Mouse (Mus musculus): ENCODE measurements around the gene BC005537.

The BC005537 gene

GRCm38 (mm10) chr13:24801308-24801921 lies at the start of gene BC005537:
Gene BC005537 (plus strand): TSS chr13:24801657.
- in situ Hi-C loops (cut with MboI, MseI): no loop called here

DNA sequence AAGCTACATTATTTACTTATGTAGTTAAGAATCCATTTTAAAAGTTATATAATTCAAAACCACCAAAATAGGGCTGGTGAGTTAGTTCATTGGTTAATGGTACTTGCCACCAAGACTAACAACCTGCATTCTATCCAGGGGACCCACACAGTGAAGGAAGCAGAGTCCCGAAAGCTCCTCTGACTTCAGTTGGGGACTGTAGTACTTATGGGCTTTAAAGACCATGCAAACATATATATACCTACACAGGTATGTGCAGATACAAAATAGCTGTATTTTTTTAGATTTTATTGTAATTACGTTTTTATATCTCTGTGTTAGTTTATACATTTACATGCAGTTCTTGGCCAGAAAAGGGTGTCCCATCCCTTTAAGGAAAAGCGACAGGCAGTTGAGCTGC lies 44.7 kb upstream of the BC005537 start:
- in situ Hi-C loops (cut with MboI, MseI): loop anchor here (25.0 kb wide), 1 partner anchor 994 kb away; the partner anchor contains the start of genes Hist1h1a, Hist1h2ab, Hist1h3a and Hist1h3b

- in situ Hi-C loops (cut with MboI, MseI): loop anchor here (25.0 kb wide), 1 partner anchor 996 kb away; the partner anchor contains the start of genes Hist1h1a, Hist1h2ab, Hist1h3a and Hist1h3b
These were observed 43.5 kb upstream of the BC005537 start for GRCm38 (mm10) chr13:24757820-24758564.

DNA sequence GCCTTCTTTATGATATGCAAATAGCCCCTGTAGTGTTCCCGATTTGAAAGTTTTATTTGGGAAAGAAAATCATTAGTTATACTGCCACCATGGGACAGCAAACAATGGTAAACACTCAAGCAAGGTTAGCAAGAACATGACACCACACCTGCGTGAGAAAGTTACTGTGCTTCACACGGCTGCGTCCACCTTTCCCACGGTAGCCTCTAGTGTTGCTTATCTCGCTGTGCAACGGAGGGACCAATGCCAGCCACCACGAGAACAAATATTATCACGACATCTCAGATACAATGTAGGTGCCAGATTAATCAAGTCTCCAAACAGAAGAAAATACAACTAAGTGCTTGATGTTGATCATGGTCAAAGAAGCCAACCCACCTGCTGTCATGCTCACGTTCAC lies 42.0 kb upstream of the BC005537 start:
- in situ Hi-C loops (cut with MboI, MseI): loop anchor here (25.0 kb wide), 1 partner anchor 997 kb away; the partner anchor contains the start of genes Hist1h1a, Hist1h2ab, Hist1h3a and Hist1h3b

DNA sequence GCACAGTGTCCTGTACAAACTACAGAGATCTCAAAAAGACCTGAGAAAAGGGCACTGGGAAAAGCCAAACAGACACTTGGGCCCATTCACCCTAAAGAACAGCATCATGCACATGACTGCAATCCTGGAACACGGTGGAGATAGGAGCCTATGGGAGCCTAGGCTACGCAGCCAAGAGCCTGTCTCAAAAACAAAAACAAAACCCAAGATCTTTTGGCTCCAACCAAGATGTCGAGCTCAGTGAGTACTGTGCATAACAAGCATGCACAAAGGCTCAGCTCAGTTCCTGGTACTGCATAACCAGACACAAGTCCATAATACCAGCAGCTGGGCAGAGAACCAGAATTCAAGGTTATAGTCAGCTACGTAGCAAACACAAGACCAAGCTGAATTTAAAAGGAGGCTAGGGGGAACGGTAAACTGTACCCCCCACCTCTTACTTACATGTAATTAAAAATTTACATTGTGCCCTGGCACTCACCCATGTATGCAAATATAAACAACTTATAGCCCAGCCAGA lies 41.0 kb upstream of the BC005537 start:
- in situ Hi-C loops (cut with MboI, MseI): loop anchor here (5.0 to 25.0 kb wide), 2 partner anchors 37 to 998 kb away; partner anchors contain the start of genes Hist1h1a, Hist1h2ab, Hist1h3a and Hist1h3b

GRCm38 (mm10) chr13:24761083-24761402 lies 40.4 kb upstream of the BC005537 start:
- in situ Hi-C loops (cut with MboI, MseI): loop anchor here (5.0 to 25.0 kb wide), 2 partner anchors 36 to 999 kb away; partner anchors contain the start of genes Hist1h1a, Hist1h2ab, Hist1h3a and Hist1h3b

DNA sequence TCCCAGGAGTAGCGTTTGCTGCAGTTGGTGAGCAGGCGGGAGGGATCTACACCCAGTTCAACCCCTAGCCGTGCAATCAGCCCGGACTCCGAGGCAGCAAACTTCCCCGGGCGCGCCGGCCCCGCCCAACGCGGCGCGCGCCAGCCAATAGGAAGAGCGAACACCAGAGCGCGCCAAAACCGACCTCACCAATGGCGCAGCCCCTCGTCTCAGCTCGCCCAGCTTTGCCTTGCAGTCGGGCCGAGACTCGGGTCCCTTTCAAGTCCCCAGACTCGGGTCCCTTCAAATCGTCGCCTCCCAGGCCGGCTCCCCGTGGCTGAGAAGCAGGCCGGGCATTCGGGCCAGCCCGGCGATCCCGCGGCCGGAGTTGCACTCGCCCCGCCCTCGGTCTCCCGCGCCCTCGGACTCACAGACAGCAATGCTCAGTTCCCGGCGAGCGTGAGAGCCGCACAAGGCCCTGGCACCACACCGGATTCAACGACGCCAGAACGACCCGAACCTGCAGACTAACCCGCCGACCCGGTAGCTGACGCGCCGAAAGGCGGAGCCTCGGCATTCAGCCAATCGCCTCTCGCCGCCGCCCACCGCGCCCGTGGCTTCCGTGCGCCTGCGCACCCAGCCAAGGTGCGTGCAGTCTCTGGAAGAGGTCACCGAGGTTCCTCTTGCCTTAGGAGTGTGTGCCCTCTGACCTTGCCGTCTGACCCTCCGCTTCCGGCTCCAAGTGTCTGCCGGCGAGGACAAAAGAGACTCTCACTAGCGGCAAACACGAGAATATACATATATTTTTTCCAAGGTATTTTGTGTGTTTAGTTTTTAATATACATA lies 39.8 kb upstream of the BC005537 start, which contains the start of gene Gmnn:
Gene Gmnn (minus strand): TSS at position 521 of the 825 bp plus-strand sequence.
- in situ Hi-C loops (cut with MboI, MseI): loop anchor here (5.0 to 25.0 kb wide), 2 partner anchors 36 to 999 kb away; partner anchors contain the start of genes Hist1h1a, Hist1h2ab, Hist1h3a and Hist1h3b

GRCm38 (mm10) chr13:24762254-24762653 lies 39.2 kb upstream of the BC005537 start:
- in situ Hi-C loops (cut with MboI, MseI): loop anchor here (5.0 to 25.0 kb wide), 2 partner anchors 35 to 1000 kb away; partner anchors contain the start of genes Hist1h1a, Hist1h2ab, Hist1h3a and Hist1h3b

GRCm38 (mm10) chr13:24767809-24768208 lies 33.6 kb upstream of the BC005537 start:
- in situ Hi-C loops (cut with MboI, MseI): loop anchor here (25.0 kb wide), 1 partner anchor 1006 kb away; the partner anchor contains the start of genes Hist1h1a, Hist1h2ab, Hist1h3a and Hist1h3b

GRCm38 (mm10) chr13:24771482-24771881 lies 30.0 kb upstream of the BC005537 start:
- in situ Hi-C loops (cut with MboI, MseI): loop anchor here (25.0 kb wide), 1 partner anchor 1009 kb away; the partner anchor contains the start of genes Hist1h1a, Hist1h2ab, Hist1h3a and Hist1h3b

DNA sequence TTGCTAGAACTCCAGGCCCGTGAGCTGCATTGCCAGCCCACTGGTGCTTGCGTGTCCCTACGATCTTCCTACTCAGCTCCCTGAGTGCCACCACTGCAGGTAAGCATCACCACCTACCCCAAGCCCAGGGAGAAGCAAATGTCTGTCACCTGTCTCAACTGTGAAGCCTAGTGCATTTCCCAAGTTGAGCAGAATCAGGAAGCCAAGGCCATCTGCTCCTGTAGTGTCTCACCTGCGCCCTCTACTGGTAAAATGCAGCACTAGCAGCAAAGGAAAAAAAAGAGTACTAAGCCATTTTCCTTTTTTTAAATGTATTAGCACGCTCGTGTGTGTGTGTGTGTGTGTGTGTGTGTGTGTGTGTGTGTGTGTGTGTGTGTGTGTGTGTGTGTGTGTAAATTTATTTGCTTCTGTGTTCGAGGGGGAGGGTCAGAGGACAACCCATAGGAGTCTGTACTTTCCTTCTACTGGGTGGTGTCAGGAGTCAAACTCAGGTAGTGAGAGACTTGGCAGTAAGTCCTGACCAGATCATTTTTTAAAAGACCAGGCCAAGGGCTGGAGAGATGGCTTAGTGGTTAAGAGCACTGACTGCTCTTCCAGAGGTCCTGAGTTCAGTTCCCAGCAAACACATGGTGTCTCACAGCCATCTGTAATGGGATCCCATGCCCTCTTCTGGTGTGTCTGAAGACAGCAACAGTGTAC lies 25.2 kb upstream of the BC005537 start:
- in situ Hi-C loops (cut with MboI, MseI): no loop called here

- in situ Hi-C loops (cut with MboI, MseI): no loop called here
These were observed 23.4 kb upstream of the BC005537 start for GRCm38 (mm10) chr13:24778026-24778425.

DNA sequence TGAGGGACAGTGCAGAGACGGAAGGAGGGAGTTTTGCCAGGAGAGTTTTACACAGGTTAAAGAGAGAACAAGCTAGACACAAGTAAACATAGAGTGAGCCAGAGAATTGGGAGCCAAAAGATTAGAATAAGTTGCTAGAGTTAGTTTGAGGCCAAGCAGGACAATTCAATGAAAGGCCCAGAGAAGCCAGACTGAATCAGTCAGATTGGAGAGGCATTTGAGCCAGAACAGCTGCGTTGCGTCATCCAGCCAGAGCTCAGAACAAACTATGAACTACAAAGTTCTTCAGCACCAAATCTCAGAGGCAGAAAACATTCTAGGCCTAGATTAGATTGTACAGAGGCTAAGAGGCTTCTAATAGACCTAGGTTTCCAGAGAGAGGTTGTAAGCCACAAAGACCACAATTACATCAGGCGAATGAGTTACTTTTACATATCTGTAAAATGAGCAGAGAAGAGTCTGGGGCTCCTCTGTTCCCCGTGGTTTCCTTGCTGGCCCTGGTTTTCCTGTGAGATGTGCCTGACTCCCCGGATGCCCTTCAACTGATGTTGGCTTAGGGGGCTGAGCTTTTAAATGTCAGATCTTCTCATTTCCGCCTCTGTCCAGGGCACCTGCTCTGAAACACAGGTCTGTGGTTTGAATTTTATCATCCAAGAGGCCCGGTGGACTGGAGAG lies 22.6 kb upstream of the BC005537 start:
- in situ Hi-C loops (cut with MboI, MseI): no loop called here

GRCm38 (mm10) chr13:24781916-24782315 lies 19.5 kb upstream of the BC005537 start:
- in situ Hi-C loops (cut with MboI, MseI): no loop called here

DNA sequence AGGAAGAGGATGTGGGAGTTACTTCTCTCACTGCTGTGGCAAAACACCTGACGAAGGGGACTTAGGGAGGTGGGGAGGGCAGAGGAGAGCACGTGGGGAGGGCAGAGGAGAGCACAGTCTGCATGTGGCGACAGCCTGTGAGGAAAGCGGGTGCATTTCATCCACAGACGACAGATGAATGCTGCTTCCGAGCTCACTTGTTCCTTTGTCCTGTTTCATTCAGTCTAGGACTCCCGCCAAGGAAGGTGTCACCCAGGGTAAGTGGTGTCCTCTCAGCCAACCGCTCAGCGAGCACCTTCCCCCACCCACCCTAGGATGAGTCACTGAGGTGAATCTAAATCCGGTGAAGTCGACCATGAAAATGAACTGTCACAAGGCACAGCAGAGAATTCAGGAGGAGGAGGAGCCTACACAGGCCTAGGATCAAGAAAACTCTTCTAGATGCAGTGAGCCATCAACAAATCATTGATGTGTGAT lies 15.4 kb upstream of the BC005537 start:
- in situ Hi-C loops (cut with MboI, MseI): no loop called here

GRCm38 (mm10) chr13:24787477-24787876 lies 14.0 kb upstream of the BC005537 start:
- in situ Hi-C loops (cut with MboI, MseI): no loop called here

GRCm38 (mm10) chr13:24791349-24791748 lies 10.1 kb upstream of the BC005537 start:
- in situ Hi-C loops (cut with MboI, MseI): no loop called here

DNA sequence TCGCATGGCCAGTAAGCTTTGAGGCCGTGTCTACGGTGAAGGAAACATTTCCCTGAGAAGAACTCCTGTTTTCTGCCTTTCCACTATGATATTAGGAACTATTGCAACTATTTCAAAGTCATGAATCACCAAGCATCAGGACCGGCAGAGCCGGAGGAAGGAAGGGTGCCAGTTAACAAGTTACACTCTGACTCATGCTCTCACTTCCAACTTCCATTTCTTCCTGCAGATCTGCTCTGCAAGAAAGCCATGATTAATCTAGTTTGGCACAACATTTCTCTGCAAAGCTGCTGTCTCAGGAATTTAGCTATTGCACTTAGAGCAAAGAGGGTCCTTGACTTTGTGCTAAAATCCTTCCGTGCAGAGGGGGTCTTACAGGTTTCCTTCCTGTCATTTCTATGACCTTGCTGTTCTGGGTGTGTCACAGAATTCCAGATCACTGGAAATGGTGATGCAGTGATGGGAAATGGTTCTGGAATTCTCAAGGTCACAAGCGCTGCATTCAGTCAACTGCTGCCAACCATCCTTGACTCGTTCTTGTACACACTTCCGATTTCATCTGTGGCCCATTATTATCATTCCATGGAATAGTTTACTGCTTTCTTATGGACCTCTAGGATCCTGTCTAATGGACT lies 8.9 kb upstream of the BC005537 start:
- in situ Hi-C loops (cut with MboI, MseI): no loop called here

GRCm38 (mm10) chr13:24798686-24799085 lies 2.8 kb upstream of the BC005537 start:
- in situ Hi-C loops (cut with MboI, MseI): loop anchor here (5.0 kb wide), 1 partner anchor 36 kb away; the partner anchor contains the start of gene Gmnn
